In genomic region chr1:184395215-184395614, GRCm38 (mm10) we compare ENCODE assay signal across 8 mouse cellular contexts.
DNase-seq lines count a peak whose midpoint lies in the region; ATAC-seq lines count a peak whose summit lies in the region.

No protein-coding gene starts in this region.

- H3K9me3 ChIP-seq in hindbrain, embryonic 10.5 days, result no peaks in the 10 kb centered on the region
- H3K9me3 ChIP-seq in hindbrain, embryonic 13.5 days, result no peaks in the 10 kb centered on the region; the same call in 1 of the 2 replicates
- H3K9me3 ChIP-seq in embryonic facial prominence, embryonic 14.5 days (ENCODE audit: control insufficient read depth, low read length), result no peaks in the 10 kb centered on the region

- DNase-seq in hindbrain, embryonic 10.5 days (ENCODE audit: low spot score), result peak; percentile 48
- DNase-seq in adrenal gland, postnatal 10 days, result peak; percentile 76
- DNase-seq in embryonic facial prominence, embryonic 14.5 days (ENCODE audit: low spot score), result peak; percentile 45
- DNase-seq in heart, postnatal 4 days, result peak; percentile 77
- peak; percentile 4 for DNase-seq in layer of hippocampus, adult 9-11 months
- DNase-seq in testis, postnatal 14 days (ENCODE audit: low spot score), result peak; percentile 57

- H3K4me3 ChIP-seq in hindbrain, embryonic 10.5 days, result no peak overlapping the region
- H3K4me3 ChIP-seq in hindbrain, embryonic 13.5 days, result no peak overlapping the region
- H3K4me3 ChIP-seq in embryonic facial prominence, embryonic 14.5 days (ENCODE audit: low read depth, low read length), result no peak overlapping the region

- H3K27ac ChIP-seq in hindbrain, embryonic 10.5 days, result no peak overlapping the region
- H3K27ac ChIP-seq in hindbrain, embryonic 13.5 days, result no peak overlapping the region
- H3K27ac ChIP-seq in embryonic facial prominence, embryonic 14.5 days (replicated peaks; ENCODE audit: low read depth, low read length), result no peak overlapping the region

- no peak for ATAC-seq in hindbrain, embryonic 13.5 days (ENCODE audit: low FRiP score)
- ATAC-seq in embryonic facial prominence, embryonic 14.5 days (ENCODE audit: low read depth), result no peak
- peak; percentile 85 for ATAC-seq in megakaryocyte-erythroid progenitor cell, adult 5-6 weeks (replicated peaks; ENCODE audit: low FRiP score, low TSS enrichment, poor library complexity, severe bottlenecking)

- H3K4me1 ChIP-seq in hindbrain, embryonic 10.5 days (replicated peaks), result no peaks in the 10 kb centered on the region
- H3K4me1 ChIP-seq in hindbrain, embryonic 13.5 days (replicated peaks), result no peaks in the 10 kb centered on the region
- H3K4me1 ChIP-seq in embryonic facial prominence, embryonic 14.5 days (ENCODE audit: control insufficient read depth, insufficient read depth, low read length), result peaks cover 4% of the 10 kb centered on the region

- no peaks in the 10 kb centered on the region for H3K27me3 ChIP-seq in hindbrain, embryonic 10.5 days (ENCODE audit: insufficient read depth, poor library complexity, severe bottlenecking)
- no peaks in the 10 kb centered on the region for H3K27me3 ChIP-seq in hindbrain, embryonic 13.5 days
- no peaks in the 10 kb centered on the region for H3K27me3 ChIP-seq in embryonic facial prominence, embryonic 14.5 days (replicated peaks; ENCODE audit: control insufficient read depth, insufficient read depth, low read length)

- H3K9ac ChIP-seq in hindbrain, embryonic 13.5 days, result no peak overlapping the region
- H3K9ac ChIP-seq in embryonic facial prominence, embryonic 14.5 days (ENCODE audit: low read depth, low read length), result no peak overlapping the region

- no peaks in the 10 kb centered on the region for H3K36me3 ChIP-seq in hindbrain, embryonic 10.5 days
- no peaks in the 10 kb centered on the region for H3K36me3 ChIP-seq in hindbrain, embryonic 13.5 days
- no peaks in the 10 kb centered on the region for H3K36me3 ChIP-seq in embryonic facial prominence, embryonic 14.5 days (ENCODE audit: control insufficient read depth, insufficient read depth, low read length)

- no peak overlapping the region for H3K4me2 ChIP-seq in hindbrain, embryonic 13.5 days
- peak overlapping the region; percentile 34 for H3K4me2 ChIP-seq in embryonic facial prominence, embryonic 14.5 days (ENCODE audit: low read depth, low read length)

- WGBS in hindbrain, embryonic 10.5 days, result 56% methylated on average over 15 of the region's 15 CpGs
- WGBS in hindbrain, embryonic 13.5 days, result 55% methylated on average over 15 of the region's 15 CpGs
- WGBS in embryonic facial prominence, embryonic 14.5 days, result 49% methylated on average over 15 of the region's 15 CpGs

Comparison
In these comparisons a context has a peak if more than half of its experiments do, and no peak if none do; other contexts are left out.
1. DNase-seq: peak in every context shown above with its lines; median percentile 77 in heart, postnatal 4 days; 76 in adrenal gland, postnatal 10 days; 57 in testis, postnatal 14 days; 48 in hindbrain, embryonic 10.5 days; 45 in embryonic facial prominence, embryonic 14.5 days; 4 in layer of hippocampus, adult 9-11 months.